Mouse (Mus musculus) C2C12 (cell line): ENCODE results near the gene Pbx4.

Experiments
- CEBPB ChIP-seq: IDR thresholded peaks from one replicate; pipeline ENCODE4 v1.6.1; 2011; ENCODE audit warnings: low read depth, mild to moderate bottlenecking, control low read depth, moderate library complexity
- CTCF ChIP-seq: IDR thresholded peaks from one replicate; pipeline ENCODE4 v1.5.1; 2011; ENCODE audit not compliant: control insufficient read depth, insufficient read depth, insufficient read length
- FOSL1 ChIP-seq: IDR thresholded peaks from one replicate; pipeline ENCODE4 v1.8.0; 2011; ENCODE audit warnings: mild to moderate bottlenecking, low read length; ENCODE audit not compliant: poor library complexity, insufficient read depth, severe bottlenecking
- MAX ChIP-seq: IDR thresholded peaks from one replicate; pipeline ENCODE4 v1.6.1; 2011; ENCODE audit warnings: mild to moderate bottlenecking, control low read depth
- MYOD1 ChIP-seq: IDR thresholded peaks from one replicate; pipeline ENCODE4 v1.6.1; 2011; ENCODE audit warnings: low read depth; ENCODE audit not compliant: control insufficient read depth, insufficient read length
- MYOG ChIP-seq: IDR thresholded peaks from one replicate; pipeline ENCODE4 v1.6.1; 2011; ENCODE audit not compliant: control insufficient read depth, insufficient read length; ENCODE audit errors: extremely low read depth
- USF1 ChIP-seq: IDR thresholded peaks from one replicate; pipeline ENCODE4 v1.6.1; 2011; ENCODE audit warnings: low read depth, mild to moderate bottlenecking, control low read depth, moderate library complexity

DNA sequence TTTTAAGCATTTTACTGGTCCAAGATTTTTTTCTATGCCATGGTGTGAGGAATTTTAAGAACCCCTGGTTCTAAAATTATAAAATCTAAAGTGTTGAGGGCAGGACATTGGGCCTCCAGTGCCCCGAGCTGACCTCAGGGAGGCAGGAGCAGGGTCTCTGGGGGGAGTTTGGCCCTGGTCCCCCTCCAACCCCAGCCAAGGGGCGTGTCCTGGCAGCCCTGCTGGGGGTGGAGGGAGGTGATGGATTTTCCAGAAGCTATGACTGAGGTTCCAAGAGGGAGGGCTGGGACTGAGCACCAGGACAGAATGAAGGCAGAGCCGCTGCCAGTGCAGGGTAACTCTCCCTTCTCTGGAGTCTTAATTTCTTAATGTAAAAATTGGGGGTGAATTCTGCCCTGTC is 45.7 kb downstream of the Pbx4 start:
- TF ChIP-seq CTCF (no peak), FOSL1 (no peak), USF1 (no peak), MAX (no peak), CEBPB (no peak), MYOD1 (no peak), MYOG (no peak)
